Mouse (Mus musculus): ENCODE measurements around the gene Nrde2. TPM values are rescaled to one million over a fixed set of nuclear protein-coding genes. Genes with fewer than 3 reads are reported as not detected.

Gene Nrde2
- polyA plus RNA-seq, 1 experiment from 2014 or later, result 11.0 TPM

DNA sequence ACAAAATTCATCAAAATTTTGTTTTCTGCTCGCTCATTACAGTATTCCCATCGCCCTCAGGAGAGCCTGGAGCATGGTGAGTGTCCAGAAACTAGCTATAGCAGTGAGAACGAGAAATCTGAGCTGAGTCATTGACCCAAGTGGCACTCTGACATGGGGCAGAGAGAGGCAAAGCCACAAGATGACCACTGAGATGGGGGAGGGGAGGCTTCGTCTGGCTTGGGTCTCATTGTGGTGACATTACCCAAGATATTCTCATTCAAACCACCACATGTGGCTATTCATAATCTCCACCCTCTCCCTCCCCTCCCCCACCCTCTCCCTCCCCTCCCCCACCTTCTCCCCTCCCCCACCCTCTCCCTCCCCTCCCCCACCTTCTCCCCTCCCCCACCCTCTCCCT, 52.0 kb downstream of the Nrde2 start:
- Histone ChIP-seq H3K27me3 (ENCODE audit: control insufficient read depth, insufficient read depth, low read length) (no peaks in the 10 kb centered on the region), H3K4me3 (ENCODE audit: low read depth, low read length) (no peak overlapping the region), H3K4me2 (ENCODE audit: low read depth, low read length) (no peak overlapping the region), H3K4me1 (ENCODE audit: control insufficient read depth, insufficient read depth, low read length) (no peaks in the 10 kb centered on the region), H3K36me3 (replicated peaks; ENCODE audit: control insufficient read depth, insufficient read depth, low read depth, low read length) (no peaks in the 10 kb centered on the region), H3K9me3 (replicated peaks; ENCODE audit: control insufficient read depth, low read length) (no peaks in the 10 kb centered on the region), H3K27ac (replicated peaks; ENCODE audit: low read depth, low read length) (no peak overlapping the region), H3K9ac (replicated peaks; ENCODE audit: low read length) (no peak overlapping the region)
- WGBS, result 50% methylated on average over 4 of the region's 4 CpGs
- no peak for ATAC-seq (replicated peaks; ENCODE audit: insufficient number of reproducible peaks, low FRiP score, low TSS enrichment, low read depth)
- DNase-seq (ENCODE audit: low spot score), result no peak

DNA sequence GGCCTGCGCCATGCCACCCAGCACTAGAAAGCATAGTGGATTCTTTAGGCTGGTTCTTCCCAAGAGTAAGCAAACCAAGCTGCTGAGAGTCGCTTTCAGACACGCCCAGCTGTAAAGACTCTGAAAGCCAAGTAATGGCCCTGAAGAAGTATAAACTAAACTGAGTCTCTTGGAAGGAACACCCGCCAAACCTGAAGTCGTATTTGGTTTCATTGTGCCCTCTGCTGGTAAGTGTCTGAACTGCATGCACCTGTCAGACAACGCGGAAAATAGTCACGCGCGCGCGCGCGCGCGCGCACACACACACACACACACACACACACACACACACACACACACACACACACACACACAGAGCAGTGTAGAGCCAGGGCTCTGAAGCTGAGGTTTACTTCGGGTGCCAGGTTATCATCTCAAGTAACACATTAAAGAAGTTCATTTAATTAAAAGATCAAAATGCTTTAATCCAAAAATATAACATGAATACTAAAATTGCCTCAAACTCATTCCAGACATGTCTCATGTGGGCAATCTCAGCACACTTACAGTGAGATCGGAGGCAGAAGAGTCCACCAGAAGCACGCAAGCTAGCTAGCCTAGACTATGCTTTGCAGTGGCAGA, 53.1 kb downstream of the Nrde2 start:
- H3K4me2 ChIP-seq (ENCODE audit: low read depth, low read length), result no peak overlapping the region
- H3K9me3 ChIP-seq (replicated peaks; ENCODE audit: control insufficient read depth, low read length), result no peaks in the 10 kb centered on the region
- no peak overlapping the region for H3K9ac ChIP-seq (replicated peaks; ENCODE audit: low read length)
- H3K27ac ChIP-seq (replicated peaks; ENCODE audit: low read depth, low read length), result no peak overlapping the region
- ATAC-seq (replicated peaks; ENCODE audit: insufficient number of reproducible peaks, low FRiP score, low TSS enrichment, low read depth), result no peak
- H3K27me3 ChIP-seq (ENCODE audit: control insufficient read depth, insufficient read depth, low read length), result no peaks in the 10 kb centered on the region
- no peaks in the 10 kb centered on the region for H3K4me1 ChIP-seq (ENCODE audit: control insufficient read depth, insufficient read depth, low read length)
- H3K4me3 ChIP-seq (ENCODE audit: low read depth, low read length), result no peak overlapping the region
- H3K36me3 ChIP-seq (replicated peaks; ENCODE audit: control insufficient read depth, insufficient read depth, low read depth, low read length), result no peaks in the 10 kb centered on the region
- DNase-seq (ENCODE audit: low spot score), result peak; percentile 86
- 13% methylated on average over 20 of the region's 20 CpGs for WGBS

DNA sequence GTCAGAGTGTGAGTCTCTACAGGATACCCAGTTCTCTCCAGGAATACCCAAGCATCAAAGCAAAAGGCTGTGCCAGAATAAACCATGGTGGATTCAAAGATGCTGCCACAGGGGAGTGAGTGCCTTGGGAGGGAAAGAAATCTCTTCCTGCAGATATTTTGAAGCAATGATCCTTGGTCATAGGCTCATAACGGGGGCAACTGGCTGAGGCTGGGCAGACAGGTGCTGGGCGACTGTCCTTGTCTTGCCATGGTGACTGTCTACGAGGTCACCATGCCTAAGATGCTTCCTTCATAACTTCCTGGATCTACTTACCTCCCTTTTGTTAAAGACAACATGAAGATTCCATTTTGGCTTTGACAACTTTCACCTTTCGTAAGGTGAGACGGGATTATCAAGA, 54.9 kb downstream of the Nrde2 start:
- no peak overlapping the region for H3K9ac ChIP-seq (replicated peaks; ENCODE audit: low read length)
- H3K4me2 ChIP-seq (ENCODE audit: low read depth, low read length), result no peak overlapping the region
- ATAC-seq (replicated peaks; ENCODE audit: insufficient number of reproducible peaks, low FRiP score, low TSS enrichment, low read depth), result no peak
- H3K9me3 ChIP-seq (replicated peaks; ENCODE audit: control insufficient read depth, low read length), result no peaks in the 10 kb centered on the region
- H3K27ac ChIP-seq (replicated peaks; ENCODE audit: low read depth, low read length), result no peak overlapping the region
- H3K36me3 ChIP-seq (replicated peaks; ENCODE audit: control insufficient read depth, insufficient read depth, low read depth, low read length), result no peaks in the 10 kb centered on the region
- H3K27me3 ChIP-seq (ENCODE audit: control insufficient read depth, insufficient read depth, low read length), result no peaks in the 10 kb centered on the region
- H3K4me1 ChIP-seq (ENCODE audit: control insufficient read depth, insufficient read depth, low read length), result no peaks in the 10 kb centered on the region
- H3K4me3 ChIP-seq (ENCODE audit: low read depth, low read length), result no peak overlapping the region
- WGBS, result 87% methylated on average over 5 of the region's 5 CpGs
- no peak for DNase-seq (ENCODE audit: low spot score)

DNA sequence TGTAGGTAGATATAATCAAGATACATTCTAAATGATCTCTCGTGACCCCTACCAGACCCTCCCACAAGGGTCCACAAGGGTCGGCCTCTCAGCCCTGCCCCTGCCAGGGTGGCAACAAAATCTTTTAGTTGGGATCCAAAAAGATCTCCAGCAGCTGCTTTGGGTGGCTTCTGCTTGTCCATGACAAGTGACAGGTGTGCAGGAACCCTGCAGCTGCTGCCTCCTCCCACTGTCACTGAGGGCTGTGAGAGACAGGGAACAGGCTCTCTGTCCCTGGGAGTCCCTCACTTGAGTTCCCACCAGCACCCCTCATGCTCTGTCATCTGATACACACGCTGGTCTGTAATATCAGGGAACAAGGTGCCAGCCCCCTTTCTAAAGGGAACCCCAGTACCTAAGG, 57.8 kb downstream of the Nrde2 start:
- Histone ChIP-seq H3K4me3 (ENCODE audit: low read depth, low read length) (no peak overlapping the region), H3K27me3 (ENCODE audit: control insufficient read depth, insufficient read depth, low read length) (no peaks in the 10 kb centered on the region), H3K9me3 (replicated peaks; ENCODE audit: control insufficient read depth, low read length) (no peaks in the 10 kb centered on the region), H3K9ac (replicated peaks; ENCODE audit: low read length) (no peak overlapping the region), H3K4me2 (ENCODE audit: low read depth, low read length) (no peak overlapping the region), H3K27ac (replicated peaks; ENCODE audit: low read depth, low read length) (no peak overlapping the region), H3K36me3 (replicated peaks; ENCODE audit: control insufficient read depth, insufficient read depth, low read depth, low read length) (no peaks in the 10 kb centered on the region), H3K4me1 (ENCODE audit: control insufficient read depth, insufficient read depth, low read length) (no peaks in the 10 kb centered on the region)
- 76% methylated on average over 3 of the region's 3 CpGs for WGBS
- ATAC-seq (replicated peaks; ENCODE audit: insufficient number of reproducible peaks, low FRiP score, low TSS enrichment, low read depth) (no peak), DNase-seq (ENCODE audit: low spot score) (no peak)

DNA sequence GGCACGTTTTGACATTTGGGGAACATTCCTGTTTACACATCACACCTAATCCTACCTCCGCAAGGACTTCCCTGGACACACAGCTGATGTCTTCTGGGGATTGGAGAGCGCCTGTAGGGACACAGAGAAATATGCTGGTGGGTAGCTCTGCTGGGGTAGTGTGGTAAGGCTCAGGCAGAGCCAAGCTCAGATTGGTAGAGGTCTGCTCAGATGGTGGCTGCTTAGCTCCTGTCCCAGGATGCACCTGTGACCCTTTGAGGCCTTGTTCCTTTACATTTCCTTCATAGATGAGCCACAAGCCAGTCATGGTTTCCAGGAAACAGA, 58.8 kb downstream of the Nrde2 start:
- WGBS, result 49% methylated on average over 3 of the region's 3 CpGs
- H3K9me3 ChIP-seq (replicated peaks; ENCODE audit: control insufficient read depth, low read length), result no peaks in the 10 kb centered on the region
- no peak overlapping the region for H3K9ac ChIP-seq (replicated peaks; ENCODE audit: low read length)
- no peak overlapping the region for H3K4me2 ChIP-seq (ENCODE audit: low read depth, low read length)
- DNase-seq (ENCODE audit: low spot score) (no peak), ATAC-seq (replicated peaks; ENCODE audit: insufficient number of reproducible peaks, low FRiP score, low TSS enrichment, low read depth) (no peak)
- no peaks in the 10 kb centered on the region for H3K36me3 ChIP-seq (replicated peaks; ENCODE audit: control insufficient read depth, insufficient read depth, low read depth, low read length)
- H3K4me3 ChIP-seq (ENCODE audit: low read depth, low read length), result no peak overlapping the region
- H3K4me1 ChIP-seq (ENCODE audit: control insufficient read depth, insufficient read depth, low read length), result no peaks in the 10 kb centered on the region
- H3K27me3 ChIP-seq (ENCODE audit: control insufficient read depth, insufficient read depth, low read length), result no peaks in the 10 kb centered on the region
- no peak overlapping the region for H3K27ac ChIP-seq (replicated peaks; ENCODE audit: low read depth, low read length)

DNA sequence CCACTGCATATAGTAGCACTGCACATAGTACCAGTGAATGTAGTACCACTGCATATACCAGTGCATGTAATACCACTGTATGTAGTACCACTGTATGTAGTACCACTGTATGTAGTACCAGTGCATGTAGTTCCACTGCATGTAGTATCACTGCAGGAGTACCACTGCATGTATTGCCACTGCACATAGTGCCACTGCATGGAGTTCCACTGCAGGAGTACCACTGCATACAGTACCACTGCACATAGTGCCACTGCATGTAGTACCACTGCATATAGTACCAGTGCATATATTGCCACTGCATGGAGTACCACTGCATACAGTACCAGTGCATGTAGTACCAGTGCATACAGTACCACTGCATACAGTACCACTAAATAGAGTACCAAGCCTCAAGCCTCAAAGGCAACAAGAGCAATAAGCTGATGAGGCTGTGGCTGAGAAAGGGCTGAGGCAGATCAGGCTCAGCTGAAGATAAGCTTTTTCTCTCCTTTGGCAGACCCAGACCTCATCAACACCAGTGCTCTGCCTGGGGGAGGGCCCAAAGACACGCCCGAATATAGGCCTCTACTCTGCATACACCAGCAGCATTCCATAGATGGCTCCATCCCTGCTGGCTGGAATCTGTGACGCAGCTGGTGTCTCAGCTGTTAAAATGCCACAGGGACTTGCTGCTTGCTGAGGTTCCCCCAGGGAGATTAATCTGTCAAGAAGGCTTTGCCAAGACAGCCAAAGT, 59.3 kb downstream of the Nrde2 start:
- 38% methylated on average over 3 of the region's 3 CpGs for WGBS
- H3K4me3 ChIP-seq (ENCODE audit: low read depth, low read length), result no peak overlapping the region
- no peak overlapping the region for H3K4me2 ChIP-seq (ENCODE audit: low read depth, low read length)
- no peak overlapping the region for H3K9ac ChIP-seq (replicated peaks; ENCODE audit: low read length)
- no peaks in the 10 kb centered on the region for H3K27me3 ChIP-seq (ENCODE audit: control insufficient read depth, insufficient read depth, low read length)
- H3K4me1 ChIP-seq (ENCODE audit: control insufficient read depth, insufficient read depth, low read length), result no peaks in the 10 kb centered on the region
- H3K9me3 ChIP-seq (replicated peaks; ENCODE audit: control insufficient read depth, low read length), result no peaks in the 10 kb centered on the region
- no peak overlapping the region for H3K27ac ChIP-seq (replicated peaks; ENCODE audit: low read depth, low read length)
- DNase-seq (ENCODE audit: low spot score) (peak; percentile 1), ATAC-seq (replicated peaks; ENCODE audit: insufficient number of reproducible peaks, low FRiP score, low TSS enrichment, low read depth) (no peak)
- H3K36me3 ChIP-seq (replicated peaks; ENCODE audit: control insufficient read depth, insufficient read depth, low read depth, low read length), result no peaks in the 10 kb centered on the region

DNA sequence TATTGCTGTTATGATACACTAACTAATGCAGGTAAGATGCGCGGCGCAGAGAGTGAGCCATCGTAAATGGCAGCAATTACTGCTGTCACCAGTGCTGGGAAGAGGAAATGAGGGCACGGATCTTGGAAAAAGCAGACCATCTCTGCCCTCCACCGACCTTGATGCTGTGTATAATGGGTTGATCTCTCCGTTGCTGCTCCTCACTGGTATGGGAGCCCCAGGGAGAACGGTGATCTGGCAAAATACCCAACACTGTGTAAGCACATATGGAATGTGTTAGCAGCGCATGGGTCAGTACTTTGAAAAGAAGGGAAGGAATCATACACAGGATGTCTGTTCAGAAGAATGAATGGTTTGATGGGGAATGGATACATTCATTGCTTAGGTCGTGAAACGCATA, 66.4 kb downstream of the Nrde2 start:
- no peak overlapping the region for H3K4me3 ChIP-seq (ENCODE audit: low read depth, low read length)
- WGBS, result 51% methylated on average over 11 of the region's 11 CpGs
- H3K27me3 ChIP-seq (ENCODE audit: control insufficient read depth, insufficient read depth, low read length), result no peaks in the 10 kb centered on the region
- no peak overlapping the region for H3K27ac ChIP-seq (replicated peaks; ENCODE audit: low read depth, low read length)
- H3K4me2 ChIP-seq (ENCODE audit: low read depth, low read length), result no peak overlapping the region
- no peaks in the 10 kb centered on the region for H3K36me3 ChIP-seq (replicated peaks; ENCODE audit: control insufficient read depth, insufficient read depth, low read depth, low read length)
- H3K9me3 ChIP-seq (replicated peaks; ENCODE audit: control insufficient read depth, low read length), result no peaks in the 10 kb centered on the region
- ATAC-seq (replicated peaks; ENCODE audit: insufficient number of reproducible peaks, low FRiP score, low TSS enrichment, low read depth) (0 out of 2 replicates have a peak, but pooled peaks have one; percentile 14), DNase-seq (ENCODE audit: low spot score) (peak; percentile 56)
- H3K4me1 ChIP-seq (ENCODE audit: control insufficient read depth, insufficient read depth, low read length), result peaks cover 2% of the 10 kb centered on the region; the same call in 1 of the 2 replicates
- H3K9ac ChIP-seq (replicated peaks; ENCODE audit: low read length), result no peak overlapping the region

DNA sequence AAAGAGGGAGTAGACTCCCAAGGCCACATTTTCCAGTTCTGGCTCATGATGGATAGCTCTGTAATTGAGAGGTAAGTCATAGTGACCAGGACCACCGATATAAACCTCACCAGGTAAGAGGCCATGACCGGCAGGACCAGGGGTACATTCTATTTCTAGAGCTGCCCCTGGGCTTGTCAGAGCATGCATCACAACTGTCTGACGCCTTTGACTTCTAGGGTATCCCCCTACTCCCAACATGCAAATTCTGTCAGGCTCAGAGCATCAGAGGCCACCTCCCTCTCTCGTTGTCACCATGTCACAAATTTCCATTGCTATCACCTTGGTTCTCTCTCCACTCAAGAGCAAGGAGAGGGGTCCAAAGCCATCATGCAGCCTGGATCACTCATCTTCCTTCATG, 68.7 kb downstream of the Nrde2 start:
- H3K4me3 ChIP-seq (ENCODE audit: low read depth, low read length), result no peak overlapping the region
- WGBS, result 92% methylated on average over 4 of the region's 4 CpGs
- H3K9ac ChIP-seq (replicated peaks; ENCODE audit: low read length), result no peak overlapping the region
- no peak for DNase-seq (ENCODE audit: low spot score)
- no peaks in the 10 kb centered on the region for H3K27me3 ChIP-seq (ENCODE audit: control insufficient read depth, insufficient read depth, low read length)
- H3K4me2 ChIP-seq (ENCODE audit: low read depth, low read length), result no peak overlapping the region
- no peak for ATAC-seq (replicated peaks; ENCODE audit: insufficient number of reproducible peaks, low FRiP score, low TSS enrichment, low read depth)
- no peaks in the 10 kb centered on the region for H3K36me3 ChIP-seq (replicated peaks; ENCODE audit: control insufficient read depth, insufficient read depth, low read depth, low read length)
- no peaks in the 10 kb centered on the region for H3K9me3 ChIP-seq (replicated peaks; ENCODE audit: control insufficient read depth, low read length)
- H3K27ac ChIP-seq (replicated peaks; ENCODE audit: low read depth, low read length), result no peak overlapping the region
- H3K4me1 ChIP-seq (ENCODE audit: control insufficient read depth, insufficient read depth, low read length), result peaks cover 2% of the 10 kb centered on the region; the same call in 1 of the 2 replicates
